Mouse (Mus musculus) right cerebral cortex, postnatal 14 days (tissue): ENCODE results near the gene Etfrf1.

Experiments
- DNase-seq: peaks from one replicate; pipeline ENCODE4 v3.0.0; 2022

Gene Etfrf1

DNA sequence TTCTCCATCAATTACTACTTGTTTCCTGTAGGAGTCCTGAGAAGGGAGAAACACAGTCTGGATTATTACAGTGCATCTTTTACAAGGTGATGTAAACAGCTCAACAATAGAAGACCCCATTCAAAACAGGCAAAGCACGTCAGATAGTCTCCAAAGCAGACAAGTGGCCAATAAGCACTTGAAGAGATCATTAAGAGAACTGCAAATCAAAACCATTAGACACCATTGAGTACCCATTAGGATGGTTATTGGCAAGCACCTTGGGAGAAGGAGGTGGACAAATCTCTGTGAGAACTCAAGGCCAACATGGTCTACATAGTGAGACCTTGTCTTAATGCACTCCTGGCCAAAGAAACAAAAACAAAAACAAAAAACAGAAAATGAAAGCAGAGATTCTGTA is 23.5 kb downstream of the Etfrf1 start:
- no peak for DNase-seq

DNA sequence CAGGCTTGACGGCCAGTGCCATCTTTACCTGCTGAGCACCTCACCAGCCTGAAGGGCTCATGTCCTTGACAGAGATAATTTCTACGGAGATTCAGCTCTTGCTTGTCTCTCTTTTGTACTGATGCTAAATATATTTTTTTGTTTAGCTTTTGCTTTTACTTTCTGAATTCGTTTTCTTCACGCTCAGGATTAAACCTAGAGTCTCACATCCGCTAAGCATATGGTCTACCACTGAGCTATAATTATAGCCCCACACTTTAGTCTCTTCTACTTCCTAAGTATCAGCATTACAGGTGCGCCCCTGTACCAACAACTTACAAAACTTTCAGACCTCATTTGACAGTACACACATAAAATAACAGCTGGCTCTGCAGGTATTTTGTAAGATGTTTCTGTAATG is 24.4 kb downstream of the Etfrf1 start:
- DNase-seq = no peak

DNA sequence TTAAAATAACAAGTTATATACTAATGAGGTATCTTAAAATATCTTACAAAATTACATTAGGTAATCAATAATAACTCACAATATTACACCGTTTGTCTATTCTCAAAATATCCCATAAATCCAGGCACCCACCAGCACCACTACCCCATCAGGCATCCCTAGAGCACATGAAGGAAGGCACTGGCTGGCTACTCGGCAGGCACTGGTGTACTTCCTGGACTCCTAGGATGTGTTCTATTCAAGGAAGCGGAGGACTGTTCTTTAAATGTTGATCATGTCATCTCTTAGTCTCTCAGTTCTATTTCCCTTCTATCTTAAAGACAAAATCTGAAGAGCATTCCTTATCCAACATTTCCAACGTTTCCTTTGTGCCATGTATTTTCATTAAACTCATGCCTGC is 26.2 kb downstream of the Etfrf1 start:
- no peak for DNase-seq

DNA sequence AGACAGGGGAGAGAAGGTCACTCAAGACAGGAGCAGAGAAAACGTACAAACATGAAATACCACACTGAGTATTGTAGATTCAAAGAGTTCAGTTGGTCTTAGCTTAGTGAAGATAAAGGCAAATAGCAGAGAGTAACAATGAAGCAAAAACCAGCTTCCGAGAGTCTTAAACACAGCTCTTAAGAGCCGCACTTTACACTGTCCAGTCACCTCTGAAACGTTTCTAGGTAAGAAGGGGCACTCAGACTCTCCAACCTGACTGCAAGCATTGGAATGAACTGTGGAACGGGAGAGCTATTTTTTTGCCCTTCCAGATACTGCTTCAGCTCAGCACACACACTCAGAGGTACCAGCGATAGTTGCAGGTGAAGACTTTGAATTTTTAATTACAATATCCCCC is 29.4 kb downstream of the Etfrf1 start:
- DNase-seq = no peak

DNA sequence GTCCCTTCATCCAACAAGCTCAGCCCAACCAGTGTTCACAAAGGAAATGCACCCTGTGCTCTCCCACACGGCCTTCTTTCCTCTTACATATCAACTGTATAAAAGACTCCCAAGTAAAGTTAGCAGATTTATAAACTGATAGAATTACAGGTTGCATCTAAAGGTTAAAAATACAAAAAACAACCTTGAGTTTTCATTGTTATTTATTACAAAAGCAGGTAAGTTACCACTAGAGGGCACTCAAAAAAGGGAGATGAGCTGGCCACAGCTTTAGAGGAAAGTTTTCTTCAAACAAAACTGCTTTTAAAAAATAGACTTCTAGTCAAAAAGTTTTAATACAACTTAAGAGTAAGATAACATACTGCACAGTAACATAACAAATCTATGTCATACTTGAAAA is 31.6 kb downstream of the Etfrf1 start:
- DNase-seq = no peak

DNA sequence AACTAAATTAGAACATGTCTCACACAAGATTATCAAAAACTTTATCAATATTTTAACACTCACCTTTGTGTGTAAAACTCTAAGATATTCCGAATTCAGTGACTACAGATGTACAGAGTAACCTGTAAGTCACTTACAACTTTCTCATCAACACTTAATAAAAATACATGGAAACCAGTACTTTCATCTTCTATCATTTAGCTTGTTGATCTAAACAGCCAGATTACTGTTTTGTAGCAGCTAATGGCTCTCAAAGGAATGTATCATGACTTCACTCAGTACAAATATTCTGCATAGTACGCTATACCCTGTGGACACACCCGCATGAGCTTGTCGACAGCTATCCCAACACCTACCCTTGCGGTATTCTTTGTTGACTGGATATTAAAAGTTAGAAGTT is 35.9 kb downstream of the Etfrf1 start:
- no peak for DNase-seq

DNA sequence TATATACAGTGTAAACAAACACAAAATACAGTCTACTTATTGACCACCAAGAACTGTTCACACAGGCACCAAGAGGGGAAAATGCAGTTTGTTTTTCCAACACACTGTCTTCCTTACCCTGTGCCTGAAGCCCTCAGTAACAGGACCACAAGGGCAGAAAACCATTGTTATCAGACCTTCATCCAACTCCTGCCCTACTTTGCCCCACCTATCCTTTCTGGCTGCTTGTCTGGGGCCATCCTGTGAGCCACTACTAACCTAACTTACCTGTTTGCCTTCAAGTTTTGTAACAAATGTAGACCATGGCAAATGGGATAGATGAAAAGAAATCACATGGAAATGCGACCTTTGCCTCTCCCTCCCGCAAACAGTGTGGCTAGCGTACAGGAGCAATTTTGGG is 37.0 kb downstream of the Etfrf1 start:
- no peak for DNase-seq

DNA sequence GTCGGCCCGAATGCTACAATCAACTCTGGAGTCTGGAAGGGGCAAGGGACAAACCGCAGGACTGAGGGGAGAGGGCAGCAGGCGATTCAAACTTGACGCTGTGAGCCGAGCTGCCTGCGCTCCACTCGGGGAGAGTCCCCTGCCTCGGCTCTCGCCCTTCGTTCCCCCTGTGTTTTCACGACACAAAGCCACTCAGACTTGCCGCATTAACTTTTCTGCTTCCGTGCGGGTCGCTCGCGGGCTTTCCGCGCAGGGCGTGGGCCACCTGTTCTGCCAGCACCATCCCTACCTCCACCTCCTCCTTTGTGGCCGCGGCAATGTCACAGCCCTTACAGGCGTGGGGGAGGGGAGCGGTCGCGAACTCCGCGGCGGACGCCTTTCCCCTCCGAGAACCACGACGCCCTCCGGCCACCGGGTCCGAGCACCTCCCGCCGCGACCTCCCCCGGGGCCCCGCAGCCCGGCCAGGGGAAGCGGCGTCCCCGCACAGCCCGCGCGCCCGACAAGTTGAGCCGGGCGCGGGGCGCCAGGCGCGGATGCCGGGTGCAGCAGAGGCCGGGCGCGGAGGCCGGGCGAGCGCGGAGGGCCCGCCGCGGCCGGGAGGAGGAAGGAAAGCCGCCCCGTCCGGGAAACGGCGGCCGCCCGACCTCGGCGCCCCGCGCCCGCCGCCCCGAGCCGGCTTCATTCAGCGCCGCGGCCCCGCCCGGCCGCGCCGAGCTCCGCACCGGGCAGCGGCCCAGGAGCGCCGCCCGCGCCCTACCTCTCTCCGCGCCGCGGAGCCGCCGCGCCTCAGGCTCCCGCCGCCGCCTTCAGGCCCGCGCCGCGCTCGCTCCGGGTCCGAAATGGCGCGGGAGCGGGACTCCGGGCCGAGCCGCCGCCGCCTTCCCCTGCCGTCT is 38.6 kb downstream of the Etfrf1 start:
- DNase-seq = peak; percentile 51

DNA sequence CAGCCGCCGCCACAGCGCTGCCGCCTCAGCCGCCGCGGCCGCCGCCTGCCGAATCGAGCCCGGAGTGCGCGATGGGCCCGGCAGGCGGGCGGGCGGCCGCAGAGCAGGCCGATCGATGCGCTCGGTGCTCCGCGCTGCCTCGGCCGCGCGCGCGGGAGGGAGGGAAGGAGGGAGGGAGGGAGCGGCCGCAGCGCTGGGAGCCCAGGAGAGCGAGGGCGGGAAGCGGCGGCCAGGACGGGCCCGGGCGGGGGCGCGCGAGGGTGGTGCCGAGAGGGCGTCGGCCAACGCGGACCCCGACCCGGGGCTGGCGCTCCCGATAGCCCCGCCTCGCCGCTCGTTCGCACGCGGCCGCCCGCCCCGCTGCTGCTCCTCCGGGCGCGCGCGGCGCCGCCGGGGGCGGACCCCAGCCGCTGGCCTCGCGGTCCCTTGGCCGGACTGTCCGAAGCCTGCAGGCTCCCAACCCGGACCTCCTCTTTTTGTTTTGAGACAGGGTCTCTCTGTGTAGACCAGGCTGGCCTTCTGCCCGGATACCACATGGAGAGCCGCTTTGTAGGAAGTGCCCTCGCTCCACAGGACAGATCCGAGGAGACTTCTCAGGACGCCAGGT is 39.4 kb downstream of the Etfrf1 start, which contains the start of gene Kras:
Gene Kras (minus strand): TSS at position 55 of the 607 bp plus-strand sequence.
- peak; percentile 91 for DNase-seq

DNA sequence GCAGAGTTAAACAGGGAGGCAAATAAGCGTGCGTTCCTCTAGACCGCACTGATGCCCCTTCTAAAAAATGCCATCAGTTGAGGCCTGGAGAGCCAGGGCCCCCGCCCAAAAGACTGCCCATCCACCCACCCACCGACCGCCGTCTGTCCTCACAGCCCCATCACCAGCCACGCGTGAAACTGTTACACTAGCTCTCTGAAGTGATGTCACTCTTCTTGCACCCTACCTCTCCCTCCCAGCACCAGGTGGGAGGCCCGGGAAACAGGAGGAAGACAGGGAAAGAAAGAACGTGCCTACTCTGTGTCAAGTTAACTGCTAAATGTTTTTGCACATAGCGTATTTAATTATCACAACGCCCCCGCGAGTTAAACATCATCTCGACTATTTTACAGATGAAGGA is 39.9 kb downstream of the Etfrf1 start:
- DNase-seq = peak; percentile 24

DNA sequence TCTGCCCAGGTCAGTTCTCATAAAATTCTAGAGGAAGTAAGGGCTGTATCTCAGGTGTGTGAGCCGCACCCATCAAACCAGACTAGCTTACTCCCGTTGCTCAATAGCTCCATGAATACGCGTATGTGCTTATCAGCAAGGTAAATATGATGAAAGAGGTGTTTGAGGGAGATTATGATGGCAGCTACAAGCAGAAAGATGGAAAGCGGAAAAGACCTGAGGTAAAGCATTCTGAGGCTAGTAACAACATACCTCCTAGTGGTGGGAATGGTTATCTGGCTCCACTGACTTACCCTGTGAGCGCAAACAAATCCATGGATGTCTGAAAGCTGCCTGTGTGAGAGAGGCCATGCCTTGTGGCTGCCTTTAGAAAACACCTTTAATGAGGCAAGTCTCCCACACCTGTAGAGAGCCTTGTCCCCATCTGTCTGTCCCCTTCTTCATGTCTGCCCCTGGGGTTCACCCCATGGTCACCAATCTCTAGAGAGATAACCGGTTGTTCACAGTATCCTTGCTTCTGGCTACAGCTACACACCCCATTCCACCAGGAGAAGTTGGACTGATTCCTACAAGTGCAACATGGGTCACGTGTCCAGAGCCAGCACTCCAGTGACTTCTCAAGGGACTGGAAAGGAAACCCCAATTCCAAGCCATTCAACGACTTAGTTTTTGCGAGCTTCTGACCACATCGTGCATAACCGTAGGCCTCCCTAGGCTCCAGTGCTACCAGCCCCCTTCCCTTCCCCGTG is 45.2 kb downstream of the Etfrf1 start:
- no peak for DNase-seq

DNA sequence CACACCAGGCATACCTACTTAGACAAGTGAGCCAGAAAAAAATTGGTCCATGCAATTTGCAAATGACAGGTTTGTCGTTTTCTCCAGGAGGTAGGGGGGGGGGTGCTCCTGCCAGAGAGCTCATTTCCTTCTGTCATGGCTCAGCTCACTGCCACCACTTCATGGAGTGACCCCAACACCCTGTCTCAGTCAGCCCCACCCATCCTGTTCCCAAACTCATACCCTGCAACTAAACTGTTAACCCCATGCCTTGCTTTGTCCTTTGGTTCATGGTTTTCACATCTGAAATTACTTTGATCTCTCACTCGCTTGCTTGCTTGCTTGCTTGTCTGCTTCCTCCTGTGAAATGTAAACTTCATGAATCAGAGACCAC is 45.8 kb downstream of the Etfrf1 start:
- no peak for DNase-seq

DNA sequence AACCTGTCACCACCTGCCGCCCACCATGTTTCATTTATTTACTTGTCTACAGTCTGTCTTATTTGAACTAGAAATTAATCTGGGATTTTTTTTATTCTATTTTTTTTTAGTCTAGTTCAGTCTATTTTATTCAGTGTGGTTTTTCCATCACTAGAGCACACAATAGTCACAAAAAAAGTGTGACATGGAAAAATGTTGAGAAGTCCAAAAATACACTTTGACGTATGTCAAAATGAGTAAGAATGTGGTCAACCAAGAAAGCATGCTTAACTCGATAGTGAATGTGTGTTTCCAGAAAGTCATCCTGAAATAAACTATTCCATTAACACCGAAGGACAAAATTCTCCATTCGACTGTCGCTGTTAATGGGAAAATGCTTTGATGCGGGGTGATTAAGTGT is 51.4 kb downstream of the Etfrf1 start:
- DNase-seq = no peak
